Mouse (Mus musculus) lung, adult 2 months (tissue): ENCODE measurements around the gene Zbtb3.

Experiments
- CTCF ChIP-seq: fragments of 200-500 bp; IDR thresholded peaks from 2 replicates; pipeline ENCODE4 v1.5.1; 2011; ENCODE audit warnings: mild to moderate bottlenecking, low read length, control low read depth; ENCODE audit not compliant: insufficient read depth
- POLR2A ChIP-seq: fragments of 200-500 bp; IDR thresholded peaks from 2 replicates; pipeline ENCODE4 v1.6.1; 2011; ENCODE audit warnings: low read depth, mild to moderate bottlenecking, control low read depth, low read length, borderline replicate concordance; ENCODE audit errors: extremely low read depth

DNA sequence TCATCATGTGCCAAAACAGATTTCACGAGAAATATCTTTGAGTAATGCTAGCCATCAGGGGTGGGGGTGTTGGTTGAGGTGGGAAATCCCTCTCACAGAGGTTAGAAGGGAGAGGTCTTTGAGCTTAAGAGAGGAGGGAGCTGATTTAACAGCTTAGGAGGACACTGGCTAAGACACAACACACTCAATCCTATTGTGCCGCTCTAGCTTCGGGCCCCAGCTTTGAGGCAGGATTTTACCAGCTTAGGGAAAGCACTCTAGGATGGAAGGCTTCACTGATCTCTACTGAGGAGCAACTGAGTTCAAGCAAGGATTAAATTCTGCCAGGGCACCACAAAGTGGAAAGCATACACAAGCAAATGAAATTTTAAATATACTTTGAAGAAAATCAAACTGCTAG is 14.6 kb downstream of the Zbtb3 start:
- no peak for TF ChIP-seq CTCF
- TF ChIP-seq POLR2A: no peak
